Mouse (Mus musculus) olfactory bulb, adult 2 months (tissue): ENCODE results near the gene Cort. TPM values are rescaled to one million over a fixed set of nuclear protein-coding genes. Genes with fewer than 3 reads are reported as not detected.

Experiments
- H3K27ac ChIP-seq: fragments of 200-500 bp; 2 replicates; pipeline ENCODE4 v1.5.1; 2012; ENCODE audit warnings: low read depth, low read length; ENCODE audit not compliant: insufficient read depth
- H3K4me1 ChIP-seq: fragments of 200-500 bp; 2 replicates; pipeline ENCODE4 v1.6.1; 2012; ENCODE audit warnings: low read length; ENCODE audit not compliant: control insufficient read depth, insufficient read depth
- H3K4me3 ChIP-seq: fragments of 200-500 bp; 2 replicates; pipeline ENCODE4 v1.5.1; 2012; ENCODE audit warnings: mild to moderate bottlenecking, low read depth, low read length, moderate library complexity; ENCODE audit not compliant: insufficient read depth
- CTCF ChIP-seq: fragments of 200-500 bp; IDR thresholded peaks from 2 replicates; pipeline ENCODE4 v1.5.1; 2012; ENCODE audit warnings: low read depth, mild to moderate bottlenecking, low read length, moderate library complexity; ENCODE audit not compliant: insufficient read depth
- POLR2A ChIP-seq: fragments of 200-500 bp; IDR thresholded peaks from 2 replicates; pipeline ENCODE4 v1.6.1; 2012; ENCODE audit warnings: mild to moderate bottlenecking, low read depth, low read length, moderate library complexity; ENCODE audit not compliant: insufficient read depth
- WGBS: fragments of 180-500 bp; shearing (Covaris S2); methylation state at CpG from one replicate; pipeline ENCODE4 v1.1.7; 2018; 5-methylcytosine and 5-hydroxymethylcytosine counted together
- polyA plus RNA-seq: library from polyadenylated mRNA; stranded (reverse); fragments of >200 nt; gene quantifications from 2 replicates; pipeline ENCODE4 v1.2.4, GENCODE M21; 2012; ENCODE audit warnings: low replicate concordance; ENCODE audit not compliant: missing spikeins, insufficient read depth, insufficient read length

Cort gene
- polyA plus RNA-seq, 1 experiment: not detected

DNA sequence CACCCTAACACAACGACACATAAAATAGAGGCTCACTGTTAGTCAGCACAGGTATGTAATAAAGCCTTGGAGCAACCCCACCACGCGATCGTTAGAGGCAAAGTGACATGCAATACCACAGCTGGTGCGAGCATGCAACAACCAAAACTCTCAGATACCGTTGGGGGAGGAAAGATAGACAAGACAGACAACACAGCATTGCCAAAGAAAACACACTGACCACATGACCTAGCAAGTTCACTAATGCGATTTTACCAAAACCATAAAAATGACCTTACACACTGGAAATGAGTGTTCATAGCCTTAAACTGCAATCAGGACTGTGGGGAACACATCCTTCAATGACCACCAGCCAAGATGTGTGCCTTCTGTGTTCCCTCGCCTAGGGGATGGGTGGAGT is 35.2 kb downstream of the Cort start:
- H3K4me3 ChIP-seq: no peak overlapping the region
- no peak overlapping the region for H3K27ac ChIP-seq
- TF ChIP-seq POLR2A (no peak), CTCF (no peak)
- 85% methylated on average over 8 of the region's 8 CpGs for WGBS
- no peaks in the 10 kb centered on the region for H3K4me1 ChIP-seq

- 88% methylated on average over 5 of the region's 5 CpGs for WGBS
These were observed 41.2 kb downstream of the Cort start for GRCm38 (mm10) chr4:149085381-149085780.

GRCm38 (mm10) chr4:149081528-149081927 is 45.0 kb downstream of the Cort start:
- WGBS: 67% methylated on average over 17 of the region's 17 CpGs
- H3K4me1 ChIP-seq: peaks cover 5% of the 10 kb centered on the region
- H3K27ac ChIP-seq: no peak overlapping the region
- no peak overlapping the region for H3K4me3 ChIP-seq
- TF ChIP-seq CTCF (no peak), POLR2A (no peak)

More at GRCm38 (mm10) chr4:149085381-149085780, 41.2 kb downstream of the Cort start:
- Histone ChIP-seq H3K4me1 (peaks cover 5% of the 10 kb centered on the region), H3K4me3 (no peak overlapping the region), H3K27ac (no peak overlapping the region)
- no peak for TF ChIP-seq CTCF
- TF ChIP-seq POLR2A: no peak

DNA sequence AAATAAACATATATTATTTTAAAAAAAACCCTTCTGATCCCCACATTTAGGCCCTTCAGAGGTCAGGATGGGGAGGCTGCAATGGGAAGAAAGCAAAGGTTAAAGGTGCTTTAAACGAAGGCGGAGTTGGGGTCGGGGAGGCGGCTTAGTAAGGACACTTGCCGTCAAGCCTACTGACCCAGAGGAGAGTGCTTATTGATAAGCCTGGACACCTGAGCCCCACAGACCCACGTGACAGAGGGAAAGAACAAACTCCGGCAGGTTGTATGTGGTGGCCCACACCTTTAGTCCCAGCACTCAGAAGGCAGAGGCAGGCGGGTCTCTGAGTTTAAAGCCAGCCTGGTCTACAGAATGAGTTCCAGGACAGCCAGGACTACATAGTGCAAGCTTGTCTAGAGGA is 46.5 kb downstream of the Cort start:
- WGBS: 98% methylated on average over 8 of the region's 8 CpGs
- no peak overlapping the region for H3K4me3 ChIP-seq
- H3K4me1 ChIP-seq: peaks cover 7% of the 10 kb centered on the region
- no peak overlapping the region for H3K27ac ChIP-seq
- TF ChIP-seq CTCF (no peak), POLR2A (no peak)

- H3K4me1 ChIP-seq: peaks cover 7% of the 10 kb centered on the region
- no peak overlapping the region for H3K27ac ChIP-seq
- 93% methylated on average over 6 of the region's 6 CpGs for WGBS
- TF ChIP-seq CTCF (no peak), POLR2A (no peak)
- no peak overlapping the region for H3K4me3 ChIP-seq
These were observed 46.9 kb downstream of the Cort start for GRCm38 (mm10) chr4:149079629-149080028.

- peaks cover 13% of the 10 kb centered on the region for H3K4me1 ChIP-seq
- no peak overlapping the region for H3K4me3 ChIP-seq
- WGBS: 74% methylated on average over 4 of the region's 4 CpGs
- no peak for TF ChIP-seq CTCF
- TF ChIP-seq POLR2A: no peak
- no peak overlapping the region for H3K27ac ChIP-seq
These were observed 48.3 kb downstream of the Cort start for GRCm38 (mm10) chr4:149078261-149078660.

- Histone ChIP-seq H3K27ac (no peak overlapping the region), H3K4me1 (peaks cover 11% of the 10 kb centered on the region), H3K4me3 (no peak overlapping the region)
- no peak for TF ChIP-seq POLR2A
- no peak for TF ChIP-seq CTCF
- WGBS: 32% methylated on average over 10 of the region's 10 CpGs
These were observed 50.5 kb downstream of the Cort start for GRCm38 (mm10) chr4:149075871-149076575.

DNA sequence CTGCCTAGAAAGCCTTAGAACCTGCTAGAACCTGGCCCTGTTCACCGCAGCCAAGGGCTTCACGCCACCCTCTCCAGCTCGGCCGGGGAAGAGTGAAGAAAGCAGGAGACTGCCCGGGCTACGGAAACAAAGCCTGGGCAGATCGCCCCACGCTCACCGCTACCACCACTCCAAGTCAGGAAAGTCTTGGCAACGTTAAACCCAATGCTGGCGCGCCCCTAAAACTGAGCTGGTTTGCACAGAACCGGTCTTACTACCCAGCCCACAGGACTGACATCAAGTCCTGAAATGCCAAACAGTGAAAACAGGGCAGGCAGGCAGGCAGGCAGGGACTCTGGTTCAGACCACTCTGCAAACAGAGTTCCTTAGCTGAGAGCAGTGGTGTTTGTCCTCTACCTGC is 51.5 kb downstream of the Cort start:
- 81% methylated on average over 13 of the region's 13 CpGs for WGBS
- Histone ChIP-seq H3K4me3 (no peak overlapping the region), H3K4me1 (peaks cover 13% of the 10 kb centered on the region), H3K27ac (no peak overlapping the region)
- TF ChIP-seq CTCF (no peak), POLR2A (no peak)

Other genes starting within 250 kb of the Cort start
- gene Pex14, start 26.9 kb downstream of the Cort start, polyA plus RNA-seq: not detected in 2 replicates
- not detected in 2 replicates for gene Dffa, start 22.6 kb downstream of the Cort start, polyA plus RNA-seq
- gene Cenps, start 10.9 kb upstream of the Cort start, polyA plus RNA-seq: not detected in 2 replicates
- gene Pgd, start 40.0 kb upstream of the Cort start, polyA plus RNA-seq: 246 TPM in 1 of 2 replicates, not detected in the other
- gene Kif1b, start 180.9 kb upstream of the Cort start, polyA plus RNA-seq: 79.8 and 484 TPM in 2 replicates